Mouse (Mus musculus): ENCODE data around the gene Atad3a. TPM values are rescaled to one million over a fixed set of nuclear protein-coding genes. Genes with fewer than 3 reads are reported as not detected.
A peak's percentile ranks its signal among the peaks of the same experiment; 100 is the strongest.

The Atad3a gene
- total RNA-seq (2012; rRNA removed): 154 and 175 TPM in 2 replicates
- 133 and 135 TPM in 2 replicates for total RNA-seq (2014; rRNA removed)
- polyA plus RNA-seq (2012; ENCODE audit: insufficient read length, low read depth): 182 and 216 TPM in 2 replicates

DNA sequence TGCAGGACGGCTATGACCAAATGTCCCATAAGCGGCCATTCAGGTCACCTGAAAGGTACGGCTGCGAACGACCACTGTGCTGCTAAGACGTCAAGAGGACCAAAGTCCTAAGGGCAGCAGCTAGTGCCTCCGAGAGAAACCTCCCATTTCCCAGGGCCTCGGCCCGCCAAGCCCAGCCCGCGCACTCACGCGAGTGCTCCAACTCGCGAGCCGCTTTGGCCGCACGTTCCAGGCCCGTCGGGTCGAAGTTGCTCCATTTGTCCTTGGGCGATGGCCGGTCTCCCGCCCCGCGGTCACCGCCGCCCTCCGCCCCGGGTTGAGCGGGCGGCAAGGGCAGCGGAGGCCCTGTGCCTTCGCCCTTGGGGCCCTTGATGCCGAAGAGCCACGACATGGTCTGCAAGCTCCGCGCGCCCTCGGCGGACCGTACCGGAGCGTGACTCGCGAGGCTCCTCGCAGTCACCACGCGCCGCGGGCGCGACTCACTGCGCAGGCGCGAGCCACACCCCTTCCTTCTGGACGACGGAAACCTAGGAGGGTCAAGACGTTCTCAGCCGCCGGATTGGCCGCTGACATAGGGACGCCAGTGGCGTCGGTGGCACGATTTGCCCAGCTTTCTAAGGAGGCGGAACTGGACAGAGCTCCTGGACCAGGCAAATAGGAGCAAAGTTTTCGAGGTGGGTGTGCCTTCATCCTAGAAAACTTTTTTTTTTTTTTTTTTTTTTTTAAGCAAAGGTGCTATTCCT, at the start of gene Atad3a:
TSS of gene Atad3a (minus strand) at position 481 of the 743 bp plus-strand sequence.
- no peaks in the 10 kb centered on the region for H3K27me3 ChIP-seq (replicated peaks)
- peaks cover 14 to 24% of the 10 kb centered on the region in 2 experiments for H3K4me1 ChIP-seq (ENCODE audit: control insufficient read depth in 1 of 2, insufficient read depth in 2 of 2)
- H3K4me3 ChIP-seq (replicated peaks in 1 of 3; ENCODE audit: low read depth in 2 of 3, low read length in 2 of 3, poor library complexity in 1 of 3): peak within 1 kb of the TSS; percentile 62 to 98 (median 84)
- peak within 1 kb of the TSS; percentile 30; the same call in 1 of the 2 replicates for H3K27ac ChIP-seq (ENCODE audit: insufficient read depth, low read depth)
- peak within 1 kb of the TSS; percentile 84 for H3K9ac ChIP-seq (ENCODE audit: insufficient read depth, low read depth)
- dilution Hi-C loops (cut with MboI; ENCODE audit: extremely low pct_ligation_motif_present, extremely low pct_unique_long_range_greater_than_20kb, low sequenced_read_pairs) (no loop called here), in situ Hi-C loops (cut with MboI; ENCODE audit: low pct_ligation_motif_present, low pct_unique_long_range_greater_than_20kb, low sequenced_read_pairs) (no loop called here)
- no peaks in the 10 kb centered on the region for H3K9me3 ChIP-seq (replicated peaks; ENCODE audit: low read length)
- H3K36me3 ChIP-seq (replicated peaks in 1 of 2; ENCODE audit: control insufficient read depth in 1 of 2, insufficient read depth in 1 of 2, low read length in 1 of 2): peaks cover 22 to 36% of the 10 kb centered on the region in 2 experiments
- peak; percentile 96 for DNase-seq (ENCODE audit: extremely low read depth)
- peaks cover 41% of the 10 kb centered on the region for H3K79me2 ChIP-seq (replicated peaks; ENCODE audit: control insufficient read depth, extremely low read depth, insufficient read depth, poor library complexity, severe bottlenecking)
- TF ChIP-seq TBP (conservative IDR thresholded peaks at IDR 0.05; ENCODE audit: low read depth, low read length): peak; percentile 59; the same call in 1 of the 2 replicates
- TF ChIP-seq HCFC1 (IDR thresholded peaks at IDR 0.05; ENCODE audit: low read depth, low read length): peak; percentile 86
- no peak for TF ChIP-seq JUN (IDR thresholded peaks at IDR 0.05; ENCODE audit: insufficient read depth, low read depth, low read length)
- peak; percentile 36; the same call in 1 of the 2 replicates for TF ChIP-seq UBTF (IDR thresholded peaks at IDR 0.05; ENCODE audit: low read depth, low read length)
- TF ChIP-seq ZC3H11A (IDR thresholded peaks at IDR 0.05; ENCODE audit: low read depth, low read length): no peak
- no peak for TF ChIP-seq EP300 (IDR thresholded peaks at IDR 0.05; ENCODE audit: low read length)
- TF ChIP-seq NELFE (IDR thresholded peaks at IDR 0.05; ENCODE audit: low read depth, low read length): peak; percentile 94
- TF ChIP-seq SIN3A (IDR thresholded peaks at IDR 0.05; ENCODE audit: low read length): 0 out of 2 replicates have a peak, but pooled peaks have one; percentile 45
- peak; percentile 69 for TF ChIP-seq MEF2A (IDR thresholded peaks at IDR 0.05; ENCODE audit: borderline replicate concordance, low read depth, low read length)
- no peak for TF ChIP-seq JUND (conservative IDR thresholded peaks at IDR 0.05; ENCODE audit: low read depth, low read length)
- peak; percentile 75 for TF ChIP-seq ZMIZ1 (IDR thresholded peaks at IDR 0.05; ENCODE audit: low read depth, low read length)
- TF ChIP-seq CHD2 (IDR thresholded peaks at IDR 0.05; ENCODE audit: low read length): peak; percentile 13; the same call in 1 of the 2 replicates
- peak; percentile 74 for TF ChIP-seq TCF12 (IDR thresholded peaks at IDR 0.05; ENCODE audit: low read depth, low read length)
- TF ChIP-seq CTCF (conservative IDR thresholded peaks at IDR 0.05 in 1 of 2, IDR thresholded peaks at IDR 0.05 in 1 of 2; ENCODE audit: low read depth in 2 of 2, low read length in 2 of 2): no peak
- TF ChIP-seq MYC (IDR thresholded peaks at IDR 0.05; ENCODE audit: low read depth, low read length): peak; percentile 90
- TF ChIP-seq MXI1 (IDR thresholded peaks at IDR 0.05; ENCODE audit: low read depth, low read length): peak; percentile 98
- TF ChIP-seq NRF1 (IDR thresholded peaks at IDR 0.05; ENCODE audit: low read depth, low read length): peak; percentile 96
- TF ChIP-seq PAX5 (IDR thresholded peaks at IDR 0.05; ENCODE audit: low read length): no peak
- no peak for TF ChIP-seq MAFK (IDR thresholded peaks at IDR 0.05; ENCODE audit: insufficient replicate concordance, low read length)
- TF ChIP-seq ZNF384 (IDR thresholded peaks at IDR 0.05; ENCODE audit: low read depth, low read length): peak; percentile 95
- peak; percentile 37; the same call in 1 of the 2 replicates for TF ChIP-seq POLR2AphosphoS2 (IDR thresholded peaks at IDR 0.05; ENCODE audit: low read depth, low read length)
- TF ChIP-seq ZKSCAN1 (IDR thresholded peaks at IDR 0.05; ENCODE audit: borderline replicate concordance, low read depth, low read length): no peak
- peak; percentile 88 for TF ChIP-seq POLR2A (IDR thresholded peaks at IDR 0.05; ENCODE audit: low read depth, low read length)
- no peak for TF ChIP-seq E2F4 (IDR thresholded peaks at IDR 0.05; ENCODE audit: insufficient replicate concordance, low read depth, low read length)
- TF ChIP-seq IRF4 (IDR thresholded peaks at IDR 0.05; ENCODE audit: low read depth, low read length): no peak
- peak; percentile 81; the same call in 1 of the 2 replicates for TF ChIP-seq KAT2A (IDR thresholded peaks at IDR 0.05; ENCODE audit: insufficient replicate concordance, low read length)
- peak; percentile 96 for TF ChIP-seq MAX (IDR thresholded peaks at IDR 0.05; ENCODE audit: low read length)
- TF ChIP-seq ELF1 (IDR thresholded peaks at IDR 0.05; ENCODE audit: low read depth, low read length): peak; percentile 85
- H3K4me2 ChIP-seq (ENCODE audit: insufficient read depth, low read depth, poor library complexity, severe bottlenecking): peak within 1 kb of the TSS; percentile 79
